Mouse (Mus musculus): Measurements from ENCODE around the gene Il17d. TPM values are rescaled to one million over a fixed set of nuclear protein-coding genes. Genes with fewer than 3 reads are reported as not detected.

The Il17d gene
- polyA plus RNA-seq, 1 experiment: 23.4 TPM

DNA sequence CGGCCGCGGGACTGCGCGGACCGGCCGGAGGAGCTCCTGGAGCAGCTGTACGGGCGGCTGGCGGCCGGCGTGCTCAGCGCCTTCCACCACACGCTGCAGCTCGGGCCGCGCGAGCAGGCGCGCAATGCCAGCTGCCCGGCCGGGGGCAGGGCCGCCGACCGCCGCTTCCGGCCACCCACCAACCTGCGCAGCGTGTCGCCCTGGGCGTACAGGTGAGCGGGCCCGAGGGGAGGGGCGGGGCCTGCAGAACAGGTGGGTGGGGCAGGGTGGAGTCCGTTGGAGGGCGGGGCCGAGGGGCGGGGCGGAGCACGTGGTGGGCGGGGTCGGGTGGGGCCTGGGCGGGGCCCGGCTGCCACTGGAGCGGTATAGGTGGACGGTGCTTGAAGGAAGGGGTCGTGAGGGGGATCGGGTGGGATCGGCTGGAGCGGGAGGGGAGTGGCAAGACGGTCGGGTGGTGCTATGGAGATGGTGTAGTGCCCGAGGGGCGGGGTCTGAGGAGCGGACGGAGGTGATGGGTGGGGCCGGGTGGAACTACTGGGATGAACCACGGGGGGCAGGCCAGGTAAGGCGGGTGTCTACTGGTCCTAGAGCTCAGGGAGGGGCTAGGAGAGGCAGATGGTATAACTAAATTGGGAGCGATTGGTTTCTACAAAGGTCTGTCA is 942 bp downstream of the Il17d start:
- peak; percentile 56 for DNase-seq (ENCODE audit: low read depth)
- peak; percentile 35; the same call in 1 of the 2 replicates for TF ChIP-seq POLR2A (IDR thresholded peaks at IDR 0.05; ENCODE audit: borderline replicate concordance, extremely low read depth, insufficient read depth, insufficient read length, poor library complexity, severe bottlenecking)
- TF ChIP-seq CTCF (IDR thresholded peaks at IDR 0.05; ENCODE audit: borderline replicate concordance, extremely low read depth, insufficient read depth, insufficient read length): no peak

DNA sequence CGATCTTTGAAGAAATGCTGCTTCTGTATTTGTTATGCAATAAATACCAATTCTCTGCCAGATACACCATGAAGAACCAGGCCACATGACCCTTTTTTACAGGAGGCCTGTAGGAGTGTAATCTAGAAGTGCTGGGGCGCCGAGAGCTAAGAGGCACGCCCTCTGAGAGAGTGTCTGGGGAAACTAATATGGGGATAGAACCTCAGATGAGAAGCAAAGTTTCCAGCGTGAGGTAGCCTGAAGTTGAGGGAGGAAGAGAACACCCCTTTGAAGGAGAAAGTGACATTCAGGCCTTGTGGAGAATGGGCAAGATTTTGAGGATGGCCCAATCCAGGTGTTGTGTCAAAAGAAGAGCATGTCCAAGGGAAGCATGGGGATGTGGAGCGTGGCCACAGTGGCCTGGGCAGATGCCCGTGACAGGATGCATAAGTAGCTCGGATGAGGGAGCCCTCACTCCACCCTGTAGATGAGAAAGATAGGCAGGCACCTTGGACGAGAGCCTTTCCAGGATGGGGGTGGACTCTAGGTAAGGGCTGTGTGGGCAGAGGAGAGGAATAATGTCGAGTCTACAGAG is 1.6 kb downstream of the Il17d start:
- TF ChIP-seq CTCF (IDR thresholded peaks at IDR 0.05; ENCODE audit: borderline replicate concordance, extremely low read depth, insufficient read depth, insufficient read length): no peak
- TF ChIP-seq POLR2A (IDR thresholded peaks at IDR 0.05; ENCODE audit: borderline replicate concordance, extremely low read depth, insufficient read depth, insufficient read length, poor library complexity, severe bottlenecking): no peak
- DNase-seq (ENCODE audit: low read depth): no peak

DNA sequence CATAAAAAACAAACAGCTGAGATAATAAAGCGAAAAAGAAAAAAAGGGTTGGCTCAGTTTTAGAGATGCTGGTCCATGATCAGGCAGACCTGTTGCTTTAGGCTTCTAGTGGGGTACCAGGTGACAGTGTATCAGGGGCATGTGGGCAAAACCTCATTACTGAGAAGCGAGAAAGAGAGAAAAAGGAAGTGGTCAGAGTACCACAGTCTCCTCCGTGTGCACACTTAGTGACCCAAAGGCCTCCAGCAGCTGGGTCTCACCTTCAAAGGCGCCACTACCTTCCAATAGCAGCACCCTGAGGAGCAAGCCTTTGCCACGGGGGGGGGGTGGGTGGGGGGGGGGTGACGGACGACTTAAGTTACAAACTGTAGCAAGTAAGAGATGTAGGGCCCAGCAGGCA is 2.5 kb downstream of the Il17d start:
- no peak for TF ChIP-seq CTCF (IDR thresholded peaks at IDR 0.05; ENCODE audit: borderline replicate concordance, extremely low read depth, insufficient read depth, insufficient read length)
- TF ChIP-seq POLR2A (IDR thresholded peaks at IDR 0.05; ENCODE audit: borderline replicate concordance, extremely low read depth, insufficient read depth, insufficient read length, poor library complexity, severe bottlenecking): no peak
- no peak for DNase-seq (ENCODE audit: low read depth)

DNA sequence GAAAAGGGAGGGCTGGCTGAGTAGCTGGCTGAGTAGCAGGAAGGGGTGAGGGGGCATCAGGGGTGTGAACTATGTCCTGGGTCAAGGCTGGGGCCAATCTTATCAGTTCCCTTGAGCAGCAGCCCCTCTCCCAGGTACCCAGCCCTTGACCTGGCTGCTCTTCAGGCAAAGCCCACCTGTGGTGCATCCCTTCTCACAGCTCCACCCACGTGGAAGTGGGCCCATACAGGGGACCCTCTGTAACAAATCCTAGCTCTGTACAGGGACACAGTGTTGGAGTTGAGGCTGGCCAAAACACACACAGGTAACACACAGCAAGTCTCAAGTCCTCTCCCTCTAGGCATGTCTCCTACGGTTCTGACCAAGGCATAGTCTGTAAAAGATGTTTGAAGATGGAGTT is 3.0 kb downstream of the Il17d start:
- TF ChIP-seq CTCF (IDR thresholded peaks at IDR 0.05; ENCODE audit: borderline replicate concordance, extremely low read depth, insufficient read depth, insufficient read length): no peak
- no peak for TF ChIP-seq POLR2A (IDR thresholded peaks at IDR 0.05; ENCODE audit: borderline replicate concordance, extremely low read depth, insufficient read depth, insufficient read length, poor library complexity, severe bottlenecking)

DNA sequence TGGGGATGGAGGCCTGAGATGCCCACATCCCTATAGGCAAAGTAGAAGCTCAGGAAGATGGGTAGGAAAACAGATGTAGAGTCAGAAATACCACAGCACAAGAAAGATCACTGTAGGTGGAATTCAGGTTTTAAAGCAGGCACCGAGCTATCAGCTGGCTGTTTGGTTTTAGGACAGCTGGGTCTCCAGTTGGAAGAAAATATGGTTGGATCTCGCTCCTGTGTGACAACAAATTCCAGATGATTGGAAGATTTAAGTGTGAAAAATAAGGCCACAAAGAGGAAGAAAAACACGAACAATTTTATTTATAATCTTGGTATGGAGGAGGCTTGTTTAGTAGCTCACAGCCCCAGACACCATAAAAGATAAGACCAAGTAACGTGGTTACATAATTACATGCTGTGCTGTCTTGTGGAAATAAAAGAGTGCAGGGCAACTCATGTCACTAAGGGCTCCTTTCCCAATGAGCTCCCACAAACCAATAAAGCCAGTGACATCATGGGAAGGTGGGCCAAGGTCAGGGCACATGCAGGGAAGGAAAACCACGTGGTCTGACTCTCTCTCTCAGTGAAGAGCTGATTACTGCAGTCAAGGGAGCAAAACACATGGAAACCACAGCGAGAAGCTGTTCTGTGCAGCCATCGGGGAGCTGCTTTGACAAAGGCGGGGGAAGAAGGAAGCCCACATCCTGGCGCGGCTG is 4.7 kb downstream of the Il17d start:
- DNase-seq (ENCODE audit: low read depth): peak; percentile 37
- TF ChIP-seq POLR2A (IDR thresholded peaks at IDR 0.05; ENCODE audit: borderline replicate concordance, extremely low read depth, insufficient read depth, insufficient read length, poor library complexity, severe bottlenecking) (no peak), CTCF (IDR thresholded peaks at IDR 0.05; ENCODE audit: borderline replicate concordance, extremely low read depth, insufficient read depth, insufficient read length) (no peak)

More for the DNA sequence above, 3.0 kb downstream of the Il17d start:
- DNase-seq (ENCODE audit: low read depth): no peak

DNA sequence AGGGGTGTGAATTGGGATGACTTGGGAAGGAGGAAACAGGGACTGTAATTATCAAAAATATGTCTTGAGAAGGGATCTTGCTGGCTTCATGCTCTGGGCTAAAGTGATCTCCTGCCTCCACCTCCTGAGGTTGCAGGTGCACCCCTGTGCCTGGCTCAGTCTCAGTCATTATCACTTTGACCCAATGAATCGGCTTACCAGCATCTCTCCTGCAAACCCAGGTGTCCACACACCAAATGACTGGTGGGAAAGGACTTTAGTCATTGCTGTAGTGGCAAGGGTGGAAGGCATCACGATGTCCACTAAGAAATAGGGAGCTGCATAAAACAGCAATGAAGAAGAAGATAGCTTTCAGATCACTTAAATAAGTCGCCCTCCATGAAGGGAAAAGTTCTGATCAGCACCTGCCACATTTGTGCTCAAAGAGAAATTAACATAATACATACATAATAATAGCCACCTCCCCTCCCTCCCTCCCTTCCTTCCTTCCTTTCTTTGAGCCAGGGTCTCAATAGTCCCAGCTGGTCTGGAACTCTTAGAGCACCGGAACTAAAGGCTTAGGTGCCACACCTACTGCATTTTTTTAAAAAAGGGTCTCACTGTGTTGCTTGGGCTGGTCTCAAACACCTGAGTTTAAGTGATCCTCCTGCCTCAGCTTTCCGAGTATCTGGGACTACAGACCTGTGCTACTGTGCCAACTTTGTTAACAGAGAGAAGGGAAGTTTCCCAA is 5.4 kb downstream of the Il17d start:
- DNase-seq (ENCODE audit: low read depth): no peak
- no peak for TF ChIP-seq CTCF (IDR thresholded peaks at IDR 0.05; ENCODE audit: borderline replicate concordance, extremely low read depth, insufficient read depth, insufficient read length)
- no peak for TF ChIP-seq POLR2A (IDR thresholded peaks at IDR 0.05; ENCODE audit: borderline replicate concordance, extremely low read depth, insufficient read depth, insufficient read length, poor library complexity, severe bottlenecking)

DNA sequence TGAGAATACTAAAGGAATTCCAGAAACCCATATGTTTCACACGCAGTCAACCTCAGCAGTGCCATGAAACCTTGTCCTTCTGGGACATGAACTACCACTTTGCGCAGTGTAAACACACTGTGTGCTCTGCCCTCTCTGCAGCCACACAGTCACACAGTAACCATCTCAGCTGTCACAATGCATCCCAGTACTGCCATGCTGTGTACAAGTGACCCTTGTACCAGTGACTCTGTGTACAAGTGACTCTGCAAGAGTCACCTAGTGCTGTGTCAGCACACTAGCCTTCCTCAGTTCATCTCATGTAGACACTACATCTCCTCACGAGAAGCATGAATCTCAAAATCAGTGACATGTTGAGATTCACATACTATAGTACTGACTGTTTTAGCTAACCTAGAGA is 8.0 kb downstream of the Il17d start:
- DNase-seq (ENCODE audit: low read depth): no peak
- no peak for TF ChIP-seq CTCF (IDR thresholded peaks at IDR 0.05; ENCODE audit: borderline replicate concordance, extremely low read depth, insufficient read depth, insufficient read length)
- no peak for TF ChIP-seq POLR2A (IDR thresholded peaks at IDR 0.05; ENCODE audit: borderline replicate concordance, extremely low read depth, insufficient read depth, insufficient read length, poor library complexity, severe bottlenecking)

DNA sequence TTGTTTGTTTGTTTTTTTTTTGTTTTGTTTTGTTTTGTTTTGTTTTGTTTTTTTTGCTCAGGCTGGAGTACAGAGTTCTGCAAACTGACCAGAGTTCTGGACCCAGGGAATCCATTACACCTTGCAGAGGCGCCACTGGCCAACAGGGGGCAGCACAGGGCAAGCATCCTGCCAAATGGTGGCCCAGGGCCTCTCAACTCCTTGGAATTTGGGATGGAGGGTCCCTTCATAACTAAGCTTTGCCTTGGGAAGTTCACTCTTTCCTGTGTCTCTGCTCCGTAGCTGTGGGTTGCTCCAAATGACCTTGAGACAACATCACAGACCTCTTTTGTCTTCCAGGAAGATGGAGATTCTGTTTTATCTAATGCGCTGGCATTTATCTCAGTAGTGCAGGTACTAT is 8.6 kb downstream of the Il17d start:
- TF ChIP-seq POLR2A (IDR thresholded peaks at IDR 0.05; ENCODE audit: borderline replicate concordance, extremely low read depth, insufficient read depth, insufficient read length, poor library complexity, severe bottlenecking) (no peak), CTCF (IDR thresholded peaks at IDR 0.05; ENCODE audit: borderline replicate concordance, extremely low read depth, insufficient read depth, insufficient read length) (peak; percentile 83)
- peak; percentile 56 for DNase-seq (ENCODE audit: low read depth)

DNA sequence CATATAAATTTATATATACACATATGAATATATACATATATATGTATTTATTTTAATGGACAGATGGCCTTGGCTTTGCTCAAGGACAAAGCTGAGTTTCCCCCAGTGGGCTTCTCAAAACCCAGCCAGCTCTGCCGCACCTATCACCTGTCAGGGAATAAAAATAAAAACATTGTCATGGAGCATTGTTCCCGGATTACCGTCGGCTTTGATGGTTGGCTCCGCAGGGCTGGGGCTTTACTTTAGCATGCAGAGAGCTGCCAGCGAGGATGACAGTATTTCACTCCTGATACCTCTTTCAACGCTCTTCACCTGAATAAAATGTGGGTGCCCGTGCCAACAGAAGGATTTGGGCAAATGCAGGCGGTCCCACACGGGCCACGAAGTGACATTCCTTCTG is 9.3 kb downstream of the Il17d start:
- DNase-seq (ENCODE audit: low read depth): peak; percentile 20

DNA sequence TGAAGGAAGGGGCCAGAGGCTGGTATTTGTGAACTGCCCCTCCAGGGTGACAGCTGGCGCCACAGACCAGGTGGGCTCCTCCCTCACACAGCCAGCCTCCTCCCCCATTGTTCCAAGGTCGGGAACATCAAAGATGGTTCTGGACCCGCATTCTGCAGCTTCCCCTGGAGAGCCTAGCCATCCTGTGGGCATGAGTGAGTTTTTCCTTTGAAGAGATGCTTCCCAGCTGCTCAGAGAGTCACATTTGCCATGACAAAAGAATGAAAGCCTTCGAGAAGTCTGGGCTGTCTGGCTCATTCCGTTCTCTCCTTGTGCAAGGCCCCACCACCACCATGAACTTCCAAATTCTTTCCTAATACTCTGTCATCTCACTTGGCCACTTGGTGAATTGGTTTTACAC is 9.8 kb downstream of the Il17d start:
- peak; percentile 37 for DNase-seq (ENCODE audit: low read depth)
- TF ChIP-seq CTCF (IDR thresholded peaks at IDR 0.05; ENCODE audit: borderline replicate concordance, extremely low read depth, insufficient read depth, insufficient read length): no peak
- TF ChIP-seq POLR2A (IDR thresholded peaks at IDR 0.05; ENCODE audit: borderline replicate concordance, extremely low read depth, insufficient read depth, insufficient read length, poor library complexity, severe bottlenecking): no peak

More for the DNA sequence above, 9.3 kb downstream of the Il17d start:
- no peak for TF ChIP-seq POLR2A (IDR thresholded peaks at IDR 0.05; ENCODE audit: borderline replicate concordance, extremely low read depth, insufficient read depth, insufficient read length, poor library complexity, severe bottlenecking)

DNA sequence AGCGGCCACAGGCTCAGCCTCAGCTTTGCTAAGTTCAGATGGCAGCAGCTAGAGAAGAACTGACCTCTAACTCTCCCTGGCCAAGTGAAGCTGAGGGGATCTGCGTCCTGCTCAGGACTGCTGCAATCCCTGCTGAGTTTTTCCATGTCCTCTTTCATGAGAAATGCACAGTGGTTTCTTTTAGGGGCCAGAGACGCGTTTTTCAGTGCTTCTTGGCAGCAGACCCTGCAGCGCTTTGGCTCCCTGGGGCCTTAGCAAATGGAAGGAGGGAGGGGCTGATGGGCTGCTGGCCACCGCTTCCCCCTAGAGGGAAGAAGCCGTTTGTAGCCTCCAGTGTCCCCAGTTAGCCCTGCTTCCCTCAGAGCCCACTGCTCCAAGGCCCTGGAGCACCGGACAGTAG is 10.4 kb downstream of the Il17d start:
- no peak for TF ChIP-seq POLR2A (IDR thresholded peaks at IDR 0.05; ENCODE audit: borderline replicate concordance, extremely low read depth, insufficient read depth, insufficient read length, poor library complexity, severe bottlenecking)
- TF ChIP-seq CTCF (IDR thresholded peaks at IDR 0.05; ENCODE audit: borderline replicate concordance, extremely low read depth, insufficient read depth, insufficient read length): no peak
- peak; percentile 84 for DNase-seq (ENCODE audit: low read depth)

Data from brain, embryonic 14.5 days (tissue).